Mouse (Mus musculus) G1E (cell line): ENCODE measurements around the gene Birc6. TPM values are rescaled to one million over a fixed set of nuclear protein-coding genes. Genes with fewer than 3 reads are reported as not detected.
A peak's percentile ranks its signal among the peaks of the same experiment; 100 is the strongest.

Experiments used
- ATAC-seq: 2 replicates; pipeline ENCODE4 v1.8.0; 2016; ENCODE audit warnings: mild to moderate bottlenecking; ENCODE audit not compliant: insufficient number of reproducible peaks, poor library complexity, low FRiP score, severe bottlenecking; ENCODE audit errors: extremely low read depth
- DNase-seq: peaks from one replicate; pipeline ENCODE4 v3.0.0; 2012; ENCODE audit warnings: low spot score
- H3K27me3 ChIP-seq: 2 replicates; pipeline ENCODE4 v1.6.1; 2012; ENCODE audit warnings: mild to moderate bottlenecking, low read length, inconsistent platforms; ENCODE audit not compliant: insufficient read depth
- H3K36me3 ChIP-seq: replicated peaks from 2 replicates; pipeline ENCODE3; 2012; ENCODE audit warnings: mild to moderate bottlenecking, inconsistent platforms
- H3K4me1 ChIP-seq: 2 replicates; pipeline ENCODE4 v1.6.1; 2012; ENCODE audit warnings: low read depth, low read length, inconsistent platforms, mixed read lengths; ENCODE audit not compliant: insufficient read depth
- H3K4me3 ChIP-seq: 2 replicates; pipeline ENCODE4 v1.5.1; 2012; ENCODE audit warnings: low read depth, mild to moderate bottlenecking, inconsistent platforms, low read length, moderate library complexity, mixed read lengths
- H3K9me3 ChIP-seq: replicated peaks from 2 replicates; pipeline ENCODE4 v1.6.1; 2012; ENCODE audit warnings: inconsistent platforms
- CTCF ChIP-seq: IDR thresholded peaks from 2 replicates; pipeline ENCODE4 v1.5.1; 2012; ENCODE audit warnings: low read depth, low read length, inconsistent platforms, mixed read lengths
- GATA1 ChIP-seq: IDR thresholded peaks from 2 replicates; pipeline ENCODE4 v1.6.1; 2012; ENCODE audit warnings: borderline replicate concordance, low read length, inconsistent platforms, mixed read lengths
- GATA2 ChIP-seq: IDR thresholded peaks from 2 replicates; pipeline ENCODE4 v1.6.1; 2012; ENCODE audit warnings: low read depth, low read length, inconsistent platforms, borderline replicate concordance
- POLR2AphosphoS5 ChIP-seq: IDR thresholded peaks from 2 replicates; pipeline ENCODE4 v1.6.1; 2012; ENCODE audit warnings: low read depth, low read length, inconsistent platforms; ENCODE audit not compliant: insufficient replicate concordance
- TAL1 ChIP-seq: conservative IDR thresholded peaks from 2 replicates; pipeline ENCODE4 v1.6.1; 2012; ENCODE audit warnings: low read depth, low read length, inconsistent platforms, mixed read lengths
- polyA plus RNA-seq: library from polyadenylated mRNA; stranded (reverse); fragments of >175 nt; gene quantifications from 2 replicates; pipeline ENCODE4 v1.2.3, GENCODE M21; 2012
- total RNA-seq, 2 experiments: library from RNA; stranded (forward) in 1 of 2; stranded (reverse) in 1 of 2; fragments of 200-1000 nt in 1 of 2; fragments of >200 nt in 1 of 2; fragmentation: Nextera tagmentation in 1 of 2; gene quantifications; 2 replicates each; pipeline ENCODE4 v1.2.3; 2014 to 2017

Birc6 gene
- total and polyA plus RNA-seq, 3 experiments, result 33.4 to 266 (median 151) TPM

- 0 out of 2 replicates have a peak, but pooled peaks cover 4% of the 10 kb centered on the region for H3K27me3 ChIP-seq
- ATAC-seq (peak; percentile 94), DNase-seq (peak; percentile 96)
- H3K9me3 ChIP-seq, result no peaks in the 10 kb centered on the region
- peaks cover 23% of the 10 kb centered on the region for H3K4me1 ChIP-seq
- peak within 1 kb of the TSS; percentile 91 for H3K4me3 ChIP-seq
- TF ChIP-seq CTCF, result no peak
- TF ChIP-seq TAL1, result no peak
- TF ChIP-seq GATA2, result no peak
- TF ChIP-seq GATA1, result no peak
- TF ChIP-seq POLR2AphosphoS5, result no peak
- H3K36me3 ChIP-seq, result peaks cover 39% of the 10 kb centered on the region
These were observed 189.6 kb downstream of the Birc6 start, which contains the start of gene Ttc27 for GRCm38 (mm10) chr17:74717618-74718151. Gene Ttc27 (plus strand): TSS chr17:74717732.

GRCm38 (mm10) chr17:74732872-74733271, 204.8 kb downstream of the Birc6 start:
- DNase-seq, result no peak

GRCm38 (mm10) chr17:74735392-74735791, 207.3 kb downstream of the Birc6 start:
- H3K4me1 ChIP-seq, result no peaks in the 10 kb centered on the region
- DNase-seq, result no peak
- no peak for TF ChIP-seq GATA1
- no peak for TF ChIP-seq POLR2AphosphoS5
- TF ChIP-seq GATA2, result no peak
- no peak for TF ChIP-seq TAL1
- no peak for TF ChIP-seq CTCF
- H3K27me3 ChIP-seq, result no peaks in the 10 kb centered on the region
- H3K4me3 ChIP-seq, result no peak overlapping the region
- H3K9me3 ChIP-seq, result no peaks in the 10 kb centered on the region
- no peak for ATAC-seq
- peaks cover 66% of the 10 kb centered on the region for H3K36me3 ChIP-seq

More at GRCm38 (mm10) chr17:74732872-74733271, 204.8 kb downstream of the Birc6 start:
- no peaks in the 10 kb centered on the region for H3K9me3 ChIP-seq
- no peak overlapping the region for H3K4me3 ChIP-seq
- H3K36me3 ChIP-seq, result peaks cover 78% of the 10 kb centered on the region
- no peaks in the 10 kb centered on the region for H3K27me3 ChIP-seq
- no peak for TF ChIP-seq TAL1
- no peak for TF ChIP-seq CTCF
- no peak for TF ChIP-seq GATA1
- no peak for TF ChIP-seq GATA2
- no peak for TF ChIP-seq POLR2AphosphoS5
- no peak for ATAC-seq
- H3K4me1 ChIP-seq, result no peaks in the 10 kb centered on the region

GRCm38 (mm10) chr17:74749659-74750058, 221.6 kb downstream of the Birc6 start:
- DNase-seq (no peak), ATAC-seq (no peak)
- no peaks in the 10 kb centered on the region for H3K4me1 ChIP-seq

GRCm38 (mm10) chr17:74751026-74751425, 222.9 kb downstream of the Birc6 start:
- ATAC-seq (no peak), DNase-seq (no peak)
- H3K36me3 ChIP-seq, result peaks cover 69% of the 10 kb centered on the region
- no peaks in the 10 kb centered on the region for H3K9me3 ChIP-seq
- TF ChIP-seq GATA1, result no peak
- no peak for TF ChIP-seq GATA2
- TF ChIP-seq POLR2AphosphoS5, result no peak
- TF ChIP-seq TAL1, result no peak
- no peak for TF ChIP-seq CTCF
- H3K27me3 ChIP-seq, result no peaks in the 10 kb centered on the region
- H3K4me1 ChIP-seq, result no peaks in the 10 kb centered on the region
- no peak overlapping the region for H3K4me3 ChIP-seq

More at GRCm38 (mm10) chr17:74749659-74750058, 221.6 kb downstream of the Birc6 start:
- Histone ChIP-seq H3K36me3 (peaks cover 77% of the 10 kb centered on the region), H3K4me3 (no peak overlapping the region), H3K27me3 (no peaks in the 10 kb centered on the region), H3K9me3 (no peaks in the 10 kb centered on the region)
- TF ChIP-seq GATA1 (no peak), CTCF (no peak), GATA2 (no peak), POLR2AphosphoS5 (no peak), TAL1 (no peak)

Other genes starting within 250 kb of the Birc6 start
- 88.7 and 110 TPM in 2 replicates for gene Memo1, start 232.8 kb upstream of the Birc6 start, total RNA-seq (2014; fragmentation: Nextera tagmentation)
- 194 and 216 TPM in 2 replicates for gene Memo1, start 232.8 kb upstream of the Birc6 start, total RNA-seq (2017)
- gene Memo1, start 232.8 kb upstream of the Birc6 start, polyA plus RNA-seq, result 61.6 and 76.8 TPM in 2 replicates
- 92.3 and 106 TPM in 2 replicates for gene Dpy30, start 204.4 kb upstream of the Birc6 start, total RNA-seq (2014; fragmentation: Nextera tagmentation)
- gene Dpy30, start 204.4 kb upstream of the Birc6 start, total RNA-seq (2017), result 128 and 130 TPM in 2 replicates
- 67.8 and 76.2 TPM in 2 replicates for gene Dpy30, start 204.4 kb upstream of the Birc6 start, polyA plus RNA-seq
- gene Spast, start 189.3 kb upstream of the Birc6 start, total RNA-seq (2014; fragmentation: Nextera tagmentation), result 31.2 and 31.6 TPM in 2 replicates
- 33.9 and 41.2 TPM in 2 replicates for gene Spast, start 189.3 kb upstream of the Birc6 start, total RNA-seq (2017)
- 7.9 and 10.4 TPM in 2 replicates for gene Spast, start 189.3 kb upstream of the Birc6 start, polyA plus RNA-seq
- 48.2 and 50.7 TPM in 2 replicates for gene Slc30a6, start 132.7 kb upstream of the Birc6 start, total RNA-seq (2014; fragmentation: Nextera tagmentation)
- gene Slc30a6, start 132.7 kb upstream of the Birc6 start, total RNA-seq (2017), result 15.4 and 17.0 TPM in 2 replicates
- gene Slc30a6, start 132.7 kb upstream of the Birc6 start, polyA plus RNA-seq, result 0.99 and 1.2 TPM in 2 replicates
- gene Nlrc4, start 69.2 kb upstream of the Birc6 start, total RNA-seq (2014; fragmentation: Nextera tagmentation), result 0.45 and 0.92 TPM in 2 replicates
- gene Nlrc4, start 69.2 kb upstream of the Birc6 start, total RNA-seq (2017), result 0.93 and 1.3 TPM in 2 replicates
- gene Nlrc4, start 69.2 kb upstream of the Birc6 start, polyA plus RNA-seq, result 0.03 TPM in 1 of 2 replicates, not detected in the other
- 40.2 and 40.5 TPM in 2 replicates for gene Yipf4, start 38.8 kb upstream of the Birc6 start, total RNA-seq (2014; fragmentation: Nextera tagmentation)
- 32.9 and 49.6 TPM in 2 replicates for gene Yipf4, start 38.8 kb upstream of the Birc6 start, total RNA-seq (2017)
- gene Yipf4, start 38.8 kb upstream of the Birc6 start, polyA plus RNA-seq, result 9.7 and 17.1 TPM in 2 replicates
- 20.5 and 23.1 TPM in 2 replicates for gene Ttc27, start 189.4 kb downstream of the Birc6 start, total RNA-seq (2014; fragmentation: Nextera tagmentation)
- gene Ttc27, start 189.4 kb downstream of the Birc6 start, total RNA-seq (2017), result 35.3 and 39.4 TPM in 2 replicates
- gene Ttc27, start 189.4 kb downstream of the Birc6 start, polyA plus RNA-seq, result 5.5 and 20.5 TPM in 2 replicates